Mouse (Mus musculus): ENCODE data around the gene Ctf2.
"Not testable (repeated sequence)": the region's sequence is repeated elsewhere in the genome, so short reads cannot be mapped to it uniquely, and the experiment has no call there.

Ctf2 gene

DNA sequence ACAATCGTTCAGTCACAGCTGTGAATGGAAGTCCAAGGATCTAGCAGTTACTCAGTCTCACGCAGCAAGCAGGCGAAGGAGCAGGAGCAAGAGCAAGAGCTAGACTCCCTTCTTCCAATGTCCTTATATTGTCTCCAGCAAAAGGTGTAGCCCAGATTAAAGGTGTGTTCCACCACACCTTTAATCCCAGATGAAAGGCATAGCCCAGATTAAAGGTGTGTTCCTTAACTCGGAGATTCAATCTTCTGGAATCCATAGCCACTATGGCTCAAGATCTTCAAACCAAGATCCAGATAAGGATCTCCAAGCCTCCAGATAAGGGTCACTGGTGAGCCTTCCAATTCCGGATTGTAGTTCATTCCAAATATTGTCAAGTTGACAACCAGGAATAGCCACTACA lies at the start of gene Ctf2:
Gene Ctf2, minus strand, starts transcription at position 101 of the 400 bp plus-strand sequence.
- not testable (repeated sequence) for DNase-seq

DNA sequence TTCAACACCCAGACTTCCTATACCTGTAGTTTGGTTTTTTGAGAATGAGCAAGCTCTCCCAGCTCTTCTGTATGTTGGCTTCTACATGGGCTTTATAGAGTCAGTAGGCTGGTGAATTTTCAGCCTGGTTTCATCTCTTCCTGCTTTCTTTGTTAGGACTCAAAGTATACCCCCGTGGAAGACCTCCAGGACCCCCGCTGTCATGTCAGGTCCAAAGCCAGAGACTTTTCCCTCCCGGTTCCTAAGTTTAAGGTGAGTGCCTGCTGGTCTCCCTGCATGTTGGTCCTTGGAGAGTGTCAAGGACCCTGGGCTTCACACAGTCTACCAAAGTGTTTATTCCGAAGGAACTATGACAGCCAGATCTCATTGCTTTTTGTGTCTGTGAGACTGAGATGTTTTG lies 46.4 kb upstream of the Ctf2 start:
- no peak for DNase-seq

GRCm38 (mm10) chr7:127777474-127778266 lies 45.7 kb upstream of the Ctf2 start:
- DNase-seq = peak; percentile 79

DNA sequence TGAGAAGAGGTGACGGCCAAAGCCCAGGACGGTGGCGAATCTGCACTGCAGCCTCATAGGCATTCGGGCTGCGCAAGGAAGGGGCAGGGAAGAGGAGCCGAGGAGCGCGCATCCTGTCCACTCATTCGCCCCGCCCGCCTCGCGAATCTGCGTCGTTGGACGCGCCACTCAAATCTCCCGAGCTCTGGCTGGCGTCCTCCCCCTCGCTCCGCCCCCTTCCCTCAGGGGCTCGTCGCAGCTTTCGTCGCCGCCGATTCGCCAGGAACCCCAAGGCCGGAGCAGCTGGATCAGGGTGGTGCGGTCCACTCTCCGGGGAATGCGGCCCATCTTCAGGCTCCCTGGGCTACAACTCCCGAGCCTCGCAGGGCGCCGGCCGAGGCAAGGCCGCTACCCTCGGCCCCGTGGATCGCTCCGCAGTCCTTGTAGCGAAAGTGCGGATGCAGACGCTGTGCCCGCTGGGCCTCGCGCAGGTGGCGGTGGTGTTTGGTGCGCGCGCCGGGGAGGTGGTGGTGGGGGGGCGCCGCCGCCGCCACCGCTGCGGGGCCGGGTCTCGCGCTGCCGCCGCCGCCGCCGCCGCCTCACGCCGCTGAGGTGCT lies 45.0 kb upstream of the Ctf2 start:
- DNase-seq = peak; percentile 97

DNA sequence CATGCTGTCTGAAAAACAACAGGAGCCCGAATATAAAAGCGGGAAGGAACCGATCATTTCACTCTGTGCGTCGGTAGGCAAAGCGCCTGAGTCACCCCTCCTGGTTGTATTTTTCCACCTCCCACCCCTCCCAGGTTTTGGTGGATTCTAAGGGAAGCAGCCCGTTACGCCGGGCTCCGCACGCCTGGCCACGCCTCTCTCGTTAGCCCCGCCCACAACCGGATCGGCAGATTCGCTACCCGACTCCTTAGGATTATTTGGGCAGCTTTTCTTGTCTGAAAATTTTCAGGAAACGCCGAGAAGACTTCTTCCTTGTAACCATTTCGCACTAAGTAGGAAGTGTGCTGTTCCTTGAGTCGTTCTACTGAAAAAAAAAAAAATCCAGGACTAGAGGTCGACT lies 44.5 kb upstream of the Ctf2 start, which contains the start of gene Setd1a:
Gene Setd1a, plus strand, starts transcription at position 245 of the 400 bp plus-strand sequence.
- peak; percentile 94 for DNase-seq

- not testable (repeated sequence) for DNase-seq
Measured at GRCm38 (mm10) chr7:127775837-127776236, 43.9 kb upstream of the Ctf2 start.

DNA sequence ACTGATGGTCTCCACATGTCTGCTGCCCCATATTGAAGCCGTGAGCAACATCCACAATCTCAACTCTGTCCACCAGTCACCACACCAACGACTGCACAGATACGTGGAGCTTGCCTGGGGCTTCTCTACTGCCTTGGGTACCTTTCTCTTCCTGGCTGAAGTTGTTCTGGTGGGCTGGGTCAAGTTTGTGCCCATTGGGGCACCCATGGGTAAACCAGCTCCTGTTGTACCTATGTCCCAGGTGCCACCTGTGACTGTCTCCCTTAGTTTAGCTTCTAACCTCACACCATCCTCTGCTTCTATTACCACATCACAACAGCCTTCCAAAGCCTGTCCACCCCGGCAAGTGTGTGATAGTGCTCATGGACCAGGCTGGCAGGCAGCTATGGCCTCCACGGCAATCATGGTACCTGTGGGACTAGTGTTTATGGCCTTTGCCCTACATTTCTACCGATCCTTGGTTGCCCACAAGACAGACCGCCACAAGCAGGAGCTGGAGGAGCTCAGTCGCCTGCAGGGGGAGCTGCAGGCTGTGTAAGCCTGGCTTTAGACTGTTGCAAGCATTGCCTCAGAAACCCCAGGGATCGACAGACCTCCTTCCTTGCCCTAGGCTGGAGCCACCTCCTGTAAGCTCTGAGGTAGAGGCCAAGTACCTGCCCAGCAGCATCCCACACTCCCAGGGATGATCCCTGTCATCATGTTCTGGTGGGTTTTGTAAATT lies 41.9 kb upstream of the Ctf2 start:
- DNase-seq = peak; percentile 84

DNA sequence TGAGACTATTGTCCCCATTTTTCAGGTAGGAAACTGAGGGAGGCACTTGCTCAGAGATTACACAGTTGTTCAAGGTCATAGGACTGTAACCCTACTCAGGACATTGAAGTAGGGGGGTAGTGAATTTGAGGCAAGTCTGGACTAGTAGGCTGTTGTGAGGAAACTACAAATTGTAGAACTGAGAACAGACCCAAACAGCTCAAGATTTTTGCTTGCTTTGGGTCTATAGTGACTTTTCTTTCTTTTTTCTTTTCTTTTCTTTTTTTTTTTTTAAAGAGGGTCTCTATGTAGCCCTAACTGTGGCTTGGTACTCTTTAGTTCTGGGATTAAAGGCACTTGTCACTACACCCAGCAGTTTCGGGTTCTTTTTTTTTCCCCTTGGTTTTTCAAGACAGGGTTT lies 40.6 kb upstream of the Ctf2 start:
- DNase-seq = no peak

GRCm38 (mm10) chr7:127772080-127772479 lies 40.1 kb upstream of the Ctf2 start:
- no peak for DNase-seq

DNA sequence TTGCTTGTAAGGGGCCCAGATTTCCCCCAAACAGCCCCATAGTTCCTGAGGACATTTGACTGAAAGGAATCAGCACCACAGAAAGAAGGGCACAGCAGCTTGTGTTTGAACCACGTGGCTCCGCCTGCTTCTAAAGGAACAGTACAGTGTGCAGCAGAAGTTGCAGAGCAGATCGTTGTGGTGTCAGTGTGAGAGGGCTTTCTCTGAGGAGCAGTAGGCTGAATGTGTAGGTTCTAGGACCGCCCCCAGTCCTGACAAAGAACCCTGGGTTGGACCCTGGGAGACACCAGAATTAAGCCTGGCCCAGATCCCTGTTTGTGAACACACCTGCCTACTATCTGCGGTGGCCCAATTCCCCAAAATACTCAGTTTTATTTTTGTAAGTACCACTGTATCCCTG lies 39.3 kb upstream of the Ctf2 start:
- DNase-seq = no peak

GRCm38 (mm10) chr7:127770039-127770905 lies 38.3 kb upstream of the Ctf2 start:
- DNase-seq = peak; percentile 37

GRCm38 (mm10) chr7:127769651-127770038 lies 37.7 kb upstream of the Ctf2 start, which contains the start of gene Orai3:
Gene Orai3, plus strand, starts transcription at chr7:127769815.
- peak; percentile 86 for DNase-seq

DNA sequence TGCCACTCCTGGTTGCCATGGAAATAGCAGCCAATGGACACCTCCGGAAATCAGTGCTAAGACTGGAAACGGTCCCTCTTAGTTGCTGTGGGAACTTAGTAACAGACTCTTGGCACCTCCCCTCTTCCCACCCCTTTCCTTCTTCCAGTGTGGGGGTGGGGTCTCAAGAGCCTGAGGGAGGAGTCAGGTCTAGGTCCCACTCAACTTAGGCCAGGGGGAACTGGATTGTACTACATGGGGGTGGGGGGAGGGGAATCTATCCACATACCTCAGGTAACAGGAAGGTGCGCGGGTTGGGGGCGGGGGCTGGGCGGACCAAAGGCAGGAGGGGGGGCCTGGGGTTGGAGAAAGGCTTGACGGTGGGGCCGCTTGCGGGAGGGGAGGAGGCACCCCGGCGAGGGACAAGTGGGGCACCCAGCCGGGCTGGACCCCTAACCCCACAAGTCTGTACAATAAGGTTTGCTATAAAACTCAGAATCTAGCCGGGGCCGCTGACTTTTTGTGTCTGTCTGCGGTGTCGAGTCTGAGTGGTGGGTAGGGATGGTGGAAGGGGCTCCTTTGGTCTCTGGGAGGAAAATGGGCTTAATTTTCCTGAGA lies 37.1 kb upstream of the Ctf2 start:
- peak; percentile 77 for DNase-seq

GRCm38 (mm10) chr7:127768346-127768996 lies 36.5 kb upstream of the Ctf2 start:
- DNase-seq = peak; percentile 66

DNA sequence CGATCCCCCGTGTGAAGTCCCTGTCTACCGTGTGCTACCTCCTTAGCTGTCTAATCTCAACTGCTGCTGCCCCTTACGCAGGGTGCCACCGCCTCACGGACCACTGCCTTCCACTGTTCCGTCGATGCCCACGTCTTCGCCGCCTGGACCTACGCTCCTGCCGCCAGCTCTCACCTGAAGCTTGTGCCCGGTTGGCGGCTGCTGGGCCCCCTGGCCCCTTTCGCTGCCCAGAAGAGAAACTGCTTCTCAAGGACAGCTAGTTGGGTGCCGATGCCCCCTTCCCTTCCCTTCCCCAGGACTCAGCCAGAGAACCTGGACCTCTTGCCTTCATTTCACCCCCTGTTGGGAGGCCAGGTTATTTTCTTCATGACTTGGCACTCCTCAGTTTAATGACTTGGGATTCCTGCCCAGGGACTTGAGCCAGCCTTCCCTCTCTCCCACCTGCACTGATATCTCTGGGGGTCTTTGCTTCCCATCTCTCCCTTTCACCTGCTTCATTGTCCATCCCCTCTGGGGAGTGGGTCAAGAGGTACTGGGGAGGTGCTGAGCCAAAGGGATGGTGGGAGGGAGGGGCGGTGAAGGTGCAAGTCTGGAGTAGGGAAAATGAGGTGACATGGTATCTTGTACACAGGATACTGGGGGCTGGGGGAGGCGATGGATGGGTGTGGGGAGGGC lies 35.8 kb upstream of the Ctf2 start:
- no peak for DNase-seq

GRCm38 (mm10) chr7:127766851-127767609 lies 35.1 kb upstream of the Ctf2 start:
- peak; percentile 91 for DNase-seq

DNA sequence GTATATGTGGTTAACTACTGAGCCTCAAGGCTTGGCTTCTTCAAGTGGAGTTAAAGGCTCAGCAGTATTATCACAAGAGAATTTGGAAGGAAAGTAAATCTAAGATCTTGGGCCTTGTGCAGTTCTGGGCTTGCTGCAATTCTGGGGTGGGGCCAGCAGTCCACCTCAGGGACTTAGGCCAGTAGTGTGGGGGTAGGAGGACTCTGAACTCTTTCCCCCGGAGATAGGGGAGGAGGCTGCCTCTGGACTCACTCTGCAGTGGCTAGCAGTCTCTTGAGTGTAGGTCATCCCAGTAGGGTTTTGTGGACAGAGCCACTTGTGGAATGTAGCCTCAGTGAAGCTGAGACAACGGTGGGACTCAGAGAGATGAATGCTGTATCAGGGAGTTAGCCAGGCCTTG lies 33.8 kb upstream of the Ctf2 start:
- DNase-seq = no peak

GRCm38 (mm10) chr7:127763642-127764041 lies 31.7 kb upstream of the Ctf2 start:
- no peak for DNase-seq

GRCm38 (mm10) chr7:127761026-127761425 lies 29.1 kb upstream of the Ctf2 start:
- DNase-seq = peak; percentile 77

- DNase-seq = no peak
Measured at GRCm38 (mm10) chr7:127760478-127760877, 28.5 kb upstream of the Ctf2 start.

All from liver (tissue).